Mouse (Mus musculus): ENCODE data around the gene Rab30.

- TF ChIP-seq ZC3H11A (IDR thresholded peaks at IDR 0.05; ENCODE audit: low read depth, low read length) = no peak
- peak in 1 of 2 experiments; percentile 66; a peak in 2 of 4 replicates for TF ChIP-seq CTCF (conservative IDR thresholded peaks at IDR 0.05 in 1 of 2, IDR thresholded peaks at IDR 0.05 in 1 of 2; ENCODE audit: low read depth in 2 of 2, low read length in 2 of 2)
- TF ChIP-seq ETS1 (conservative IDR thresholded peaks at IDR 0.05; ENCODE audit: low read depth, low read length) = no peak
- TF ChIP-seq ZMIZ1 (IDR thresholded peaks at IDR 0.05; ENCODE audit: low read depth, low read length) = no peak
- no peak for TF ChIP-seq POLR2A (IDR thresholded peaks at IDR 0.05; ENCODE audit: low read depth, low read length)
- TF ChIP-seq HCFC1 (IDR thresholded peaks at IDR 0.05; ENCODE audit: low read depth, low read length) = no peak
- no peak for TF ChIP-seq E2F4 (IDR thresholded peaks at IDR 0.05; ENCODE audit: insufficient replicate concordance, low read depth, low read length)
- TF ChIP-seq TCF12 (IDR thresholded peaks at IDR 0.05; ENCODE audit: low read depth, low read length) = no peak
- no peak for TF ChIP-seq EP300 (IDR thresholded peaks at IDR 0.05; ENCODE audit: low read length)
- TF ChIP-seq POLR2AphosphoS2 (IDR thresholded peaks at IDR 0.05; ENCODE audit: low read depth, low read length) = no peak
- TF ChIP-seq ZKSCAN1 (IDR thresholded peaks at IDR 0.05; ENCODE audit: borderline replicate concordance, low read depth, low read length) = no peak
- no peak for TF ChIP-seq MAX (IDR thresholded peaks at IDR 0.05; ENCODE audit: low read length)
- no peak for TF ChIP-seq BHLHE40 (IDR thresholded peaks at IDR 0.05; ENCODE audit: low read depth, low read length)
- TF ChIP-seq USF1 (IDR thresholded peaks at IDR 0.05; ENCODE audit: low read depth, low read length) = no peak
Observed at GRCm38 (mm10) chr7:92827981-92828380, 86.6 kb downstream of the Rab30 start.
